Mouse (Mus musculus): ENCODE data around the gene Rabl6.

Gene Rabl6

GRCm38 (mm10) chr2:25546811-25547491 is 61.4 kb downstream of the Rabl6 start, which contains the start of gene Traf2:
TSS of gene Traf2 (minus strand) at chr2:25546940.
- POLR2A ChIA-PET = interaction anchor here (0.6 to 3.4 kb wide), 64 partner anchors 8 to 957 kb away, joined by 3 to 65 read pairs (median 4); partner anchors contain the start of genes Edf1 (in 4 of the 4), Ajm1 (in 2 of the 4), Abca2 (in 1 of the 4) and Arrdc1 (in 1 of the 4)
- CTCF ChIA-PET = interaction anchor here (0.6 to 3.7 kb wide), 25 partner anchors 8 to 728 kb away, joined by 3 to 23 read pairs (median 3); partner anchors contain the start of genes Ajm1 (in 3 of the 4), Edf1 (in 3 of the 4), Abca2 (in 1 of the 4) and Anapc2 (in 1 of the 4)

GRCm38 (mm10) chr2:25545996-25546810 is 62.1 kb downstream of the Rabl6 start:
- CTCF ChIA-PET = interaction anchor here (0.7 to 3.7 kb wide), 19 partner anchors 8 to 729 kb away, joined by 3 to 23 read pairs (median 3); partner anchors contain the start of genes Ajm1 (in 3 of the 4), Edf1 (in 2 of the 4), Abca2 (in 1 of the 4) and Anapc2 (in 1 of the 4)
- POLR2A ChIA-PET = interaction anchor here (0.6 to 3.4 kb wide), 52 partner anchors 9 to 958 kb away, joined by 3 to 65 read pairs (median 4); partner anchors contain the start of genes Edf1 (in 3 of the 4), Ajm1 (in 2 of the 4), Arrdc1 (in 1 of the 4) and C8g (in 1 of the 4)

GRCm38 (mm10) chr2:25541644-25542367 is 66.5 kb downstream of the Rabl6 start:
- ChIA-PET POLR2A (interaction anchor here in 3 of 4 experiments (0.7 to 1.2 kb wide), 3 partner anchors 13 to 318 kb away, joined by 3 read pairs; partner anchors contain the start of gene Tubb4b (in 1 of the 3)), CTCF (interaction anchor here in 1 of 4 experiments (1.3 kb wide), 1 partner anchor 31 kb away, joined by 3 read pairs; no protein-coding TSS in a partner anchor)

GRCm38 (mm10) chr2:25540541-25540948 is 67.8 kb downstream of the Rabl6 start:
- CTCF ChIA-PET = interaction anchor here in 1 of 4 experiments (0.6 kb wide), 1 partner anchor 361 kb away, joined by 5 read pairs; no protein-coding TSS in a partner anchor

GRCm38 (mm10) chr2:25536531-25536930 is 71.8 kb downstream of the Rabl6 start:
- ChIA-PET POLR2A (interaction anchor here in 2 of 4 experiments (1.3 to 2.8 kb wide), 5 partner anchors 10 to 45 kb away, joined by 3 to 10 read pairs (median 4); partner anchors contain the start of genes Traf2 (in 2 of the 2) and Ajm1 (in 1 of the 2)), CTCF (interaction anchor here in 2 of 4 experiments (0.7 to 1.1 kb wide), 2 partner anchors 14 to 42 kb away, joined by 3 read pairs; no protein-coding TSS in a partner anchor)

More at GRCm38 (mm10) chr2:25540541-25540948, 67.8 kb downstream of the Rabl6 start:
- POLR2A ChIA-PET = interaction anchor here in 3 of 4 experiments (0.6 to 1.1 kb wide), 5 partner anchors 17 to 371 kb away, joined by 3 to 9 read pairs (median 4); partner anchors contain the start of gene Edf1 (in 1 of the 3)

GRCm38 (mm10) chr2:25534866-25535182 is 73.5 kb downstream of the Rabl6 start:
- ChIA-PET CTCF (no interaction called here), POLR2A (interaction anchor here in 3 of 4 experiments (0.5 to 2.8 kb wide), 3 partner anchors 12 to 1100 kb away, joined by 3 to 10 read pairs (median 4); partner anchors contain the start of gene Traf2 (in 1 of the 3))

GRCm38 (mm10) chr2:25534178-25534865 is 74.0 kb downstream of the Rabl6 start:
- CTCF ChIA-PET = no interaction called here
- POLR2A ChIA-PET = no interaction called here

- CTCF ChIA-PET = no interaction called here
- POLR2A ChIA-PET = interaction anchor here in 1 of 4 experiments (1.2 kb wide), 1 partner anchor 9 kb away, joined by 3 read pairs; no protein-coding TSS in a partner anchor
Measured at GRCm38 (mm10) chr2:25533707-25534106, 74.6 kb downstream of the Rabl6 start.
